Mouse (Mus musculus) stomach, postnatal 0 days (tissue): Measurements from ENCODE around the gene Slc35c2.

Source experiments
- CTCF ChIP-seq: IDR thresholded peaks from 2 replicates; pipeline ENCODE4 v1.5.1; 2016; ENCODE audit warnings: antibody characterized with exemption, low read depth, mild to moderate bottlenecking, moderate library complexity
- EP300 ChIP-seq: optimal IDR thresholded peaks from 2 replicates; pipeline ENCODE3; 2016; ENCODE audit warnings: antibody characterized with exemption

- TF ChIP-seq CTCF = no peak
- no peak for TF ChIP-seq EP300
Measured at GRCm38 (mm10) chr2:165229050-165229449, 58.6 kb downstream of the Slc35c2 start.
